16 mouse cellular contexts compared by ENCODE assay signal in the genomic region with DNA sequence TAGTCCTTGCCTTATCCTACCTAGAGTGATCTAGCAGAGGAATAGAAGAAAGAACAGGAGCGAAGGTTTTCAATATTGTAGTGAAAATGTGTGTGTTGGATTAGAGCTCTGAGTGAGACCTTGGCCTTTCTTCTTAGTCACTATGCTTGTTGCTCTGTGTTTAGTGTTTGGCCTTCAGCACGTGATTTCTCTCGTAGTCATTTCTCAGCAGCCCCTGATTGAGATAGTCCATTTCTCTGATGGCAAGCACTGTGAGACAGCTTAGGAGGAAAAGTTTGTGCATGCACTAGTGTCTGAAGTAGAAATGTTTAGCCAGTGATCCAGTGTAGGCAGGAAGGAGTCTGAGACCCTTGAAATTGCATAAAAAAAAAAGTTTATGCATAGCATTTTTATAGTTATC. TPM values are rescaled to one million over a fixed set of nuclear protein-coding genes. Genes with fewer than 3 reads are reported as not detected.
DNase-seq lines count a peak whose midpoint lies in the region.
"Had no signal": no experiment of that assay in that cellular context is flagged by ENCODE, and none has a peak within 500 bp of the region (broad histone marks: within the 10 kb centered on the region; RNA-seq: fewer than 3 reads in every experiment).

No protein-coding gene starts in this region.

- DNase-seq in adrenal gland, adult (ENCODE audit: inconsistent age in 2 of 2, low spot score in 1 of 2) = peak; percentile 5 to 60
- DNase-seq in adrenal gland, postnatal 4 days (ENCODE audit: low spot score in 2 of 2) = no peak
- DNase-seq in adrenal gland, adult 8-10 months = peak; percentile 15
- DNase-seq in adrenal gland, postnatal 14 days = peak; percentile 21
- DNase-seq in lung, adult 18-20 months = no peak
- DNase-seq in cerebellum, postnatal 25 days = no peak
- DNase-seq: B cell, adult 2 months; cerebellum, adult 11-12 months; cerebellum, adult 2 months; cerebellum, adult 9-10 months; cerebellum, postnatal 10 days; cerebellum, postnatal 36 days; embryo, embryonic 11 days had no signal

RNA-seq across cellular contexts. Expression of a gene that starts 4.1 kb away (rescaled TPM):
- under 1 TPM in 1 of 2 experiments, not detected in 1; 0.11 TPM for total RNA-seq in adrenal gland, postnatal 4 days (2021)
- not detected for total RNA-seq in adrenal gland, adult 8-10 months (2022)
- not detected in 2 replicates for total RNA-seq in adrenal gland, postnatal 14 days (2021)
- total RNA-seq: CH12.LX; common myeloid progenitor, adult 5-6 weeks; G1E had no signal

RNA-seq across cellular contexts. Expression of a gene that starts 37.7 kb away (rescaled TPM):
- total RNA-seq in adrenal gland, postnatal 4 days (2021) = not detected
- under 1 TPM in 2 of 4 experiments, not detected in 2; 0.17 to 0.24 TPM for total RNA-seq in adrenal gland, adult 8-10 months (2022)
- 0.64 TPM in 1 of 2 replicates, not detected in the other for total RNA-seq in adrenal gland, postnatal 14 days (2021)
- total RNA-seq: CH12.LX; common myeloid progenitor, adult 5-6 weeks; G1E had no signal

Comparison
In these comparisons a context has a peak if more than half of its experiments do, and no peak if none do; other contexts are left out.
1. DNase-seq: peak in adrenal gland, adult (2 of 2), adrenal gland, adult 8-10 months (single experiment) and adrenal gland, postnatal 14 days (single experiment); none in adrenal gland, postnatal 4 days (0 of 2), lung, adult 18-20 months (0 of 2) and cerebellum, postnatal 25 days (0 of 2).